Mouse (Mus musculus) small intestine, adult 2 months (tissue): ENCODE results near the gene Jph3. TPM values are rescaled to one million over a fixed set of nuclear protein-coding genes. Genes with fewer than 3 reads are reported as not detected.

Experiments
- H3K27ac ChIP-seq: fragments of 200-500 bp; 2 replicates; pipeline ENCODE4 v1.5.1; 2012; ENCODE audit warnings: low read depth, low read length, control low read depth, inconsistent platforms; ENCODE audit not compliant: insufficient read depth
- H3K27me3 ChIP-seq: fragments of 200-500 bp; 2 replicates; pipeline ENCODE4 v1.6.1; 2012; ENCODE audit warnings: mild to moderate bottlenecking, moderate library complexity, low read length, inconsistent platforms; ENCODE audit not compliant: control insufficient read depth, insufficient read depth
- H3K36me3 ChIP-seq: fragments of 200-500 bp; 2 replicates; pipeline ENCODE4 v1.6.1; 2012; ENCODE audit warnings: mild to moderate bottlenecking, low read length, control low read depth, inconsistent platforms; ENCODE audit not compliant: control insufficient read depth, insufficient read depth
- H3K4me1 ChIP-seq: fragments of 200-500 bp; 2 replicates; pipeline ENCODE4 v1.6.1; 2012; ENCODE audit warnings: low read length, inconsistent platforms, mixed read lengths; ENCODE audit not compliant: control insufficient read depth, insufficient read depth, insufficient read length
- H3K4me3 ChIP-seq: fragments of 200-500 bp; 2 replicates; pipeline ENCODE4 v1.5.1; 2012; ENCODE audit warnings: low read depth, mild to moderate bottlenecking, control low read depth, inconsistent platforms, low read length, moderate library complexity
- CTCF ChIP-seq: fragments of 200-500 bp; IDR thresholded peaks from 2 replicates; pipeline ENCODE4 v1.5.1; 2012; ENCODE audit warnings: low read depth, mild to moderate bottlenecking, control low read depth, inconsistent platforms, low read length, moderate library complexity, mixed read lengths; ENCODE audit not compliant: insufficient replicate concordance, insufficient read length; ENCODE audit errors: extremely low read depth
- POLR2A ChIP-seq: fragments of 200-500 bp; IDR thresholded peaks from 2 replicates; pipeline ENCODE4 v1.6.1; 2012; ENCODE audit warnings: low read depth, mild to moderate bottlenecking, control low read depth, inconsistent platforms, low read length, moderate library complexity
- WGBS: fragments of 180-500 bp; shearing (Covaris S2); methylation state at CpG from one replicate; pipeline ENCODE4 v1.1.7; 2018; 5-methylcytosine and 5-hydroxymethylcytosine counted together
- polyA plus RNA-seq: library from polyadenylated mRNA; depleted of rRNA; stranded (reverse); fragments of >200 nt; gene quantifications from 2 replicates; pipeline ENCODE4 v1.2.3, GENCODE M21; 2012

Jph3 gene
- polyA plus RNA-seq, 1 experiment, result 0.57 TPM

- TF ChIP-seq POLR2A (no peak), CTCF (no peak)
- 85% methylated on average over 6 of the region's 6 CpGs for WGBS
Observed at GRCm38 (mm10) chr8:121798401-121798800, 69.0 kb downstream of the Jph3 start.

GRCm38 (mm10) chr8:121804829-121805228 lies 75.4 kb downstream of the Jph3 start:
- no peak overlapping the region for H3K27ac ChIP-seq
- no peaks in the 10 kb centered on the region for H3K27me3 ChIP-seq
- no peaks in the 10 kb centered on the region for H3K4me1 ChIP-seq
- TF ChIP-seq POLR2A, result no peak
- no peak for TF ChIP-seq CTCF
- 94% methylated on average over 5 of the region's 5 CpGs for WGBS
- H3K4me3 ChIP-seq, result no peak overlapping the region
- H3K36me3 ChIP-seq, result peaks cover 35% of the 10 kb centered on the region

More at GRCm38 (mm10) chr8:121798401-121798800, 69.0 kb downstream of the Jph3 start:
- H3K27me3 ChIP-seq, result no peaks in the 10 kb centered on the region
- H3K27ac ChIP-seq, result no peak overlapping the region
- peaks cover 15% of the 10 kb centered on the region for H3K36me3 ChIP-seq
- H3K4me3 ChIP-seq, result no peak overlapping the region
- no peaks in the 10 kb centered on the region for H3K4me1 ChIP-seq

GRCm38 (mm10) chr8:121806126-121806525 lies 76.7 kb downstream of the Jph3 start:
- WGBS, result 86% methylated on average over 13 of the region's 13 CpGs
- H3K4me1 ChIP-seq, result no peaks in the 10 kb centered on the region

GRCm38 (mm10) chr8:121808032-121808431 lies 78.6 kb downstream of the Jph3 start:
- no peak for TF ChIP-seq POLR2A
- Histone ChIP-seq H3K27me3 (no peaks in the 10 kb centered on the region), H3K36me3 (peaks cover 36% of the 10 kb centered on the region), H3K27ac (no peak overlapping the region), H3K4me3 (no peak overlapping the region), H3K4me1 (no peaks in the 10 kb centered on the region)
- 85% methylated on average over 11 of the region's 11 CpGs for WGBS

More at GRCm38 (mm10) chr8:121806126-121806525, 76.7 kb downstream of the Jph3 start:
- Histone ChIP-seq H3K27me3 (no peaks in the 10 kb centered on the region), H3K36me3 (peaks cover 31% of the 10 kb centered on the region), H3K27ac (no peak overlapping the region), H3K4me3 (no peak overlapping the region)
- TF ChIP-seq POLR2A (no peak), CTCF (no peak)

GRCm38 (mm10) chr8:121809524-121810155 lies 80.2 kb downstream of the Jph3 start:
- no peaks in the 10 kb centered on the region for H3K4me1 ChIP-seq
- H3K27me3 ChIP-seq, result no peaks in the 10 kb centered on the region
- TF ChIP-seq CTCF (no peak), POLR2A (no peak)
- H3K27ac ChIP-seq, result no peak overlapping the region
- H3K4me3 ChIP-seq, result no peak overlapping the region
- peaks cover 36% of the 10 kb centered on the region for H3K36me3 ChIP-seq
- WGBS, result 92% methylated on average over 11 of the region's 11 CpGs

GRCm38 (mm10) chr8:121811502-121811901 lies 82.1 kb downstream of the Jph3 start:
- Histone ChIP-seq H3K4me3 (no peak overlapping the region), H3K27ac (no peak overlapping the region), H3K27me3 (no peaks in the 10 kb centered on the region), H3K4me1 (no peaks in the 10 kb centered on the region), H3K36me3 (peaks cover 25% of the 10 kb centered on the region)
- no peak for TF ChIP-seq CTCF
- TF ChIP-seq POLR2A, result no peak
- WGBS, result 92% methylated on average over 3 of the region's 3 CpGs

GRCm38 (mm10) chr8:121811931-121812570 lies 82.6 kb downstream of the Jph3 start:
- H3K27ac ChIP-seq, result no peak overlapping the region
- TF ChIP-seq POLR2A, result no peak
- no peak for TF ChIP-seq CTCF
- WGBS, result 94% methylated on average over 12 of the region's 12 CpGs
- H3K4me1 ChIP-seq, result no peaks in the 10 kb centered on the region
- no peak overlapping the region for H3K4me3 ChIP-seq
- H3K36me3 ChIP-seq, result peaks cover 23% of the 10 kb centered on the region
- H3K27me3 ChIP-seq, result no peaks in the 10 kb centered on the region
